Mouse (Mus musculus): ENCODE results near the gene Msi2. TPM values are rescaled to one million over a fixed set of nuclear protein-coding genes. Genes with fewer than 3 reads are reported as not detected.

Gene Msi2
- polyA plus RNA-seq, 1 experiment from 2014 or later: 15.9 TPM

GRCm38 (mm10) chr11:88470599-88470998 lies 247.7 kb downstream of the Msi2 start:
- Histone ChIP-seq H3K27me3 (ENCODE audit: insufficient read depth, poor library complexity, severe bottlenecking) (no peaks in the 10 kb centered on the region), H3K4me3 (peak overlapping the region; percentile 18; the same call in 1 of the 2 replicates), H3K27ac (peak overlapping the region; percentile 76), H3K9me3 (no peaks in the 10 kb centered on the region), H3K36me3 (0 out of 2 replicates have a peak, but pooled peaks cover 3% of the 10 kb centered on the region), H3K4me1 (peaks cover 73% of the 10 kb centered on the region)
- DNase-seq (ENCODE audit: low spot score): no peak

GRCm38 (mm10) chr11:88468996-88469395 lies 249.3 kb downstream of the Msi2 start:
- Histone ChIP-seq H3K9me3 (no peaks in the 10 kb centered on the region), H3K27ac (peak overlapping the region; percentile 76), H3K4me3 (no peak overlapping the region), H3K27me3 (ENCODE audit: insufficient read depth, poor library complexity, severe bottlenecking) (no peaks in the 10 kb centered on the region), H3K4me1 (peaks cover 64% of the 10 kb centered on the region), H3K36me3 (0 out of 2 replicates have a peak, but pooled peaks cover 3% of the 10 kb centered on the region)
- no peak for DNase-seq (ENCODE audit: low spot score)

GRCm38 (mm10) chr11:88467498-88468245 lies 250.6 kb downstream of the Msi2 start:
- peak overlapping the region; percentile 84 for H3K27ac ChIP-seq
- no peak overlapping the region; the same call in 1 of the 2 replicates for H3K4me3 ChIP-seq
- peak; percentile 91 for DNase-seq (ENCODE audit: low spot score)
- peaks cover 61% of the 10 kb centered on the region for H3K4me1 ChIP-seq
- 0 out of 2 replicates have a peak, but pooled peaks cover 3% of the 10 kb centered on the region for H3K36me3 ChIP-seq
- no peaks in the 10 kb centered on the region for H3K27me3 ChIP-seq (ENCODE audit: insufficient read depth, poor library complexity, severe bottlenecking)
- H3K9me3 ChIP-seq: no peaks in the 10 kb centered on the region
- WGBS: 26% methylated on average over 18 of the region's 18 CpGs

- Histone ChIP-seq H3K27me3 (ENCODE audit: insufficient read depth, poor library complexity, severe bottlenecking) (no peaks in the 10 kb centered on the region), H3K36me3 (peaks cover 3% of the 10 kb centered on the region; the same call in 1 of the 2 replicates), H3K9me3 (no peaks in the 10 kb centered on the region), H3K4me3 (no peak overlapping the region), H3K4me1 (peaks cover 61% of the 10 kb centered on the region), H3K27ac (no peak overlapping the region)
- no peak for DNase-seq (ENCODE audit: low spot score)
- WGBS: 83% methylated on average over 6 of the region's 6 CpGs
These were observed 254.4 kb downstream of the Msi2 start for GRCm38 (mm10) chr11:88463951-88464350.

- peaks cover 58% of the 10 kb centered on the region for H3K4me1 ChIP-seq
- H3K27me3 ChIP-seq (ENCODE audit: insufficient read depth, poor library complexity, severe bottlenecking): no peaks in the 10 kb centered on the region
- 83% methylated on average over 8 of the region's 8 CpGs for WGBS
- no peaks in the 10 kb centered on the region for H3K9me3 ChIP-seq
- no peak overlapping the region for H3K4me3 ChIP-seq
- no peak for DNase-seq (ENCODE audit: low spot score)
- H3K36me3 ChIP-seq: peaks cover 3% of the 10 kb centered on the region; the same call in 1 of the 2 replicates
- peak overlapping the region; percentile 10; the same call in 1 of the 2 replicates for H3K27ac ChIP-seq
These were observed 255.5 kb downstream of the Msi2 start for GRCm38 (mm10) chr11:88462789-88463188.

- 0 out of 2 replicates have a peak overlapping the region, but pooled peaks have one; percentile 36 for H3K27ac ChIP-seq
- peaks cover 2% of the 10 kb centered on the region; the same call in 1 of the 2 replicates for H3K36me3 ChIP-seq
- WGBS: 56% methylated on average over 4 of the region's 4 CpGs
These were observed 256.7 kb downstream of the Msi2 start for GRCm38 (mm10) chr11:88461601-88462000.

GRCm38 (mm10) chr11:88459946-88460736 lies 258.2 kb downstream of the Msi2 start:
- Histone ChIP-seq H3K4me3 (no peak overlapping the region), H3K27ac (peak overlapping the region; percentile 77), H3K36me3 (no peaks in the 10 kb centered on the region; the same call in 1 of the 2 replicates), H3K9me3 (no peaks in the 10 kb centered on the region), H3K27me3 (ENCODE audit: insufficient read depth, poor library complexity, severe bottlenecking) (no peaks in the 10 kb centered on the region), H3K4me1 (peaks cover 72% of the 10 kb centered on the region)
- 51% methylated on average over 19 of the region's 19 CpGs for WGBS
- DNase-seq (ENCODE audit: low spot score): no peak

More at GRCm38 (mm10) chr11:88461601-88462000, 256.7 kb downstream of the Msi2 start:
- H3K4me3 ChIP-seq: no peak overlapping the region
- DNase-seq (ENCODE audit: low spot score): no peak
- no peaks in the 10 kb centered on the region for H3K27me3 ChIP-seq (ENCODE audit: insufficient read depth, poor library complexity, severe bottlenecking)
- H3K4me1 ChIP-seq: peaks cover 63% of the 10 kb centered on the region
- no peaks in the 10 kb centered on the region for H3K9me3 ChIP-seq

GRCm38 (mm10) chr11:88457241-88457738 lies 261.0 kb downstream of the Msi2 start:
- Histone ChIP-seq H3K9me3 (no peaks in the 10 kb centered on the region), H3K27ac (0 out of 2 replicates have a peak overlapping the region, but pooled peaks have one; percentile 42), H3K4me1 (peaks cover 90% of the 10 kb centered on the region), H3K4me3 (no peak overlapping the region), H3K27me3 (ENCODE audit: insufficient read depth, poor library complexity, severe bottlenecking) (no peaks in the 10 kb centered on the region), H3K36me3 (peaks cover 3% of the 10 kb centered on the region; the same call in 1 of the 2 replicates)
- no peak for DNase-seq (ENCODE audit: low spot score)
- WGBS: 80% methylated on average over 10 of the region's 10 CpGs

GRCm38 (mm10) chr11:88454867-88455806 lies 263.2 kb downstream of the Msi2 start:
- Histone ChIP-seq H3K4me1 (peaks cover 90% of the 10 kb centered on the region), H3K4me3 (no peak overlapping the region), H3K36me3 (0 out of 2 replicates have a peak, but pooled peaks cover 3% of the 10 kb centered on the region), H3K27ac (peak overlapping the region; percentile 84), H3K27me3 (ENCODE audit: insufficient read depth, poor library complexity, severe bottlenecking) (no peaks in the 10 kb centered on the region), H3K9me3 (no peaks in the 10 kb centered on the region)
- 37% methylated on average over 19 of the region's 19 CpGs for WGBS
- DNase-seq (ENCODE audit: low spot score): no peak

GRCm38 (mm10) chr11:88449180-88449579 lies 269.1 kb downstream of the Msi2 start:
- peaks cover 79% of the 10 kb centered on the region for H3K4me1 ChIP-seq
- H3K4me3 ChIP-seq: no peak overlapping the region
- no peaks in the 10 kb centered on the region for H3K27me3 ChIP-seq (ENCODE audit: insufficient read depth, poor library complexity, severe bottlenecking)
- 68% methylated on average over 6 of the region's 6 CpGs for WGBS
- H3K36me3 ChIP-seq: peaks cover 15% of the 10 kb centered on the region
- peak overlapping the region; percentile 79 for H3K27ac ChIP-seq
- no peak for DNase-seq (ENCODE audit: low spot score)
- no peaks in the 10 kb centered on the region for H3K9me3 ChIP-seq

- Histone ChIP-seq H3K27ac (peak overlapping the region; percentile 79; the same call in 1 of the 2 replicates), H3K36me3 (peaks cover 18% of the 10 kb centered on the region), H3K4me3 (no peak overlapping the region), H3K4me1 (peaks cover 73% of the 10 kb centered on the region), H3K9me3 (no peaks in the 10 kb centered on the region), H3K27me3 (ENCODE audit: insufficient read depth, poor library complexity, severe bottlenecking) (no peaks in the 10 kb centered on the region)
- no peak for DNase-seq (ENCODE audit: low spot score)
- 32% methylated on average over 3 of the region's 3 CpGs for WGBS
These were observed 269.7 kb downstream of the Msi2 start for GRCm38 (mm10) chr11:88448571-88448970.

GRCm38 (mm10) chr11:88447350-88447749 lies 271.0 kb downstream of the Msi2 start:
- Histone ChIP-seq H3K4me1 (peaks cover 73% of the 10 kb centered on the region), H3K36me3 (peaks cover 18% of the 10 kb centered on the region), H3K27ac (peak overlapping the region; percentile 75), H3K4me3 (no peak overlapping the region), H3K27me3 (ENCODE audit: insufficient read depth, poor library complexity, severe bottlenecking) (no peaks in the 10 kb centered on the region), H3K9me3 (no peaks in the 10 kb centered on the region)
- WGBS: 66% methylated on average over 11 of the region's 11 CpGs
- DNase-seq (ENCODE audit: low spot score): no peak
